In genomic region chr12:71376446-71376845, GRCm38 (mm10) we compare ENCODE assay signal across 13 mouse cellular contexts.
DNase-seq lines count a peak whose midpoint lies in the region; ATAC-seq lines count a peak whose summit lies in the region.
"Had no signal": no experiment of that assay in that cellular context is flagged by ENCODE, and none has a peak within 500 bp of the region (broad histone marks: within the 10 kb centered on the region; RNA-seq: fewer than 3 reads in every experiment).

No protein-coding gene starts in this region.

- H3K9me3 ChIP-seq in kidney, embryonic 15.5 days (replicated peaks), result no peaks in the 10 kb centered on the region
- no peaks in the 10 kb centered on the region for H3K9me3 ChIP-seq in midbrain, embryonic 13.5 days
- no peaks in the 10 kb centered on the region for H3K9me3 ChIP-seq in midbrain, embryonic 11.5 days (ENCODE audit: control insufficient read depth, low read length)
- H3K9me3 ChIP-seq in hindbrain, embryonic 16.5 days (ENCODE audit: control insufficient read depth, low read length), result no peaks in the 10 kb centered on the region
- no peaks in the 10 kb centered on the region for H3K9me3 ChIP-seq in stomach, embryonic 16.5 days (replicated peaks; ENCODE audit: control insufficient read depth, low read length)
- H3K9me3 ChIP-seq: liver, embryonic 13.5 days had no signal

- no peaks in the 10 kb centered on the region for H3K27me3 ChIP-seq in kidney, embryonic 15.5 days
- H3K27me3 ChIP-seq in midbrain, embryonic 13.5 days, result no peaks in the 10 kb centered on the region
- no peaks in the 10 kb centered on the region for H3K27me3 ChIP-seq in midbrain, embryonic 11.5 days (ENCODE audit: control insufficient read depth, insufficient read depth, low read length)
- no peaks in the 10 kb centered on the region for H3K27me3 ChIP-seq in hindbrain, embryonic 16.5 days (replicated peaks; ENCODE audit: control insufficient read depth, insufficient read depth, low read length)
- no peaks in the 10 kb centered on the region for H3K27me3 ChIP-seq in stomach, embryonic 16.5 days (ENCODE audit: control insufficient read depth, insufficient read depth, low read length)
- H3K27me3 ChIP-seq: heart, embryonic 12.5 days; liver, embryonic 13.5 days had no signal

- no peak overlapping the region for H3K9ac ChIP-seq in kidney, embryonic 15.5 days
- no peak overlapping the region for H3K9ac ChIP-seq in midbrain, embryonic 13.5 days (replicated peaks)
- H3K9ac ChIP-seq in midbrain, embryonic 11.5 days (ENCODE audit: low read length), result no peak overlapping the region
- H3K9ac ChIP-seq in hindbrain, embryonic 16.5 days (ENCODE audit: low read depth, low read length), result peak overlapping the region; percentile 9; the same call in 1 of the 2 replicates
- H3K9ac ChIP-seq in stomach, embryonic 16.5 days (ENCODE audit: low read length), result peak overlapping the region; percentile 3; the same call in 1 of the 2 replicates
- H3K9ac ChIP-seq: heart, embryonic 12.5 days; liver, embryonic 13.5 days had no signal

- no peaks in the 10 kb centered on the region for H3K36me3 ChIP-seq in kidney, embryonic 15.5 days
- no peaks in the 10 kb centered on the region for H3K36me3 ChIP-seq in midbrain, embryonic 13.5 days
- H3K36me3 ChIP-seq in midbrain, embryonic 11.5 days (ENCODE audit: control insufficient read depth, insufficient read depth, low read length), result no peaks in the 10 kb centered on the region
- H3K36me3 ChIP-seq in hindbrain, embryonic 16.5 days (ENCODE audit: control insufficient read depth, insufficient read depth, low read length), result no peaks in the 10 kb centered on the region
- no peaks in the 10 kb centered on the region for H3K36me3 ChIP-seq in stomach, embryonic 16.5 days (ENCODE audit: control insufficient read depth, insufficient read depth, low read length)
- H3K36me3 ChIP-seq: heart, embryonic 12.5 days; liver, embryonic 13.5 days had no signal

- no peak for DNase-seq in kidney, postnatal 36 days
- DNase-seq in midbrain, embryonic 11.5 days (ENCODE audit: low spot score, missing footprints), result no peak
- DNase-seq in retina, embryonic 14.5 days (ENCODE audit: low spot score), result no peak
- DNase-seq: adrenal gland, postnatal 10 days; cerebellum, postnatal 14 days; liver, embryonic 13.5 days; spleen, adult 18-20 months had no signal

- peak overlapping the region; percentile 78 for H3K27ac ChIP-seq in kidney, embryonic 15.5 days
- 0 out of 2 replicates have a peak overlapping the region, but pooled peaks have one; percentile 52 for H3K27ac ChIP-seq in midbrain, embryonic 13.5 days
- no peak overlapping the region for H3K27ac ChIP-seq in midbrain, embryonic 11.5 days (ENCODE audit: low read depth, low read length)
- no peak overlapping the region; the same call in 1 of the 2 replicates for H3K27ac ChIP-seq in hindbrain, embryonic 16.5 days (ENCODE audit: low read depth, low read length)
- H3K27ac ChIP-seq in stomach, embryonic 16.5 days (ENCODE audit: low read length), result peak overlapping the region; percentile 57
- H3K27ac ChIP-seq: liver, embryonic 13.5 days had no signal

- peaks cover 26% of the 10 kb centered on the region for H3K4me1 ChIP-seq in kidney, embryonic 15.5 days
- H3K4me1 ChIP-seq in midbrain, embryonic 13.5 days (replicated peaks), result peaks cover 16% of the 10 kb centered on the region
- 0 out of 2 replicates have a peak, but pooled peaks cover 2% of the 10 kb centered on the region for H3K4me1 ChIP-seq in midbrain, embryonic 11.5 days (ENCODE audit: control insufficient read depth, insufficient read depth, low read length)
- H3K4me1 ChIP-seq in hindbrain, embryonic 16.5 days (ENCODE audit: control insufficient read depth, insufficient read depth, low read depth, low read length), result peaks cover 5% of the 10 kb centered on the region
- peaks cover 5% of the 10 kb centered on the region; the same call in 1 of the 2 replicates for H3K4me1 ChIP-seq in stomach, embryonic 16.5 days (ENCODE audit: control insufficient read depth, insufficient read depth, low read length)
- H3K4me1 ChIP-seq: heart, embryonic 12.5 days; liver, embryonic 13.5 days had no signal

- ATAC-seq in kidney, embryonic 15.5 days (replicated peaks; ENCODE audit: low FRiP score), result peak; percentile 35; the same call in 1 of the 2 replicates
- ATAC-seq in midbrain, embryonic 13.5 days, result no peak
- no peak for ATAC-seq in midbrain, embryonic 11.5 days (ENCODE audit: low FRiP score)
- ATAC-seq in hindbrain, embryonic 16.5 days, result peak; percentile 30; the same call in 1 of the 2 replicates
- 0 out of 2 replicates have a peak, but pooled peaks have one; percentile 5 for ATAC-seq in stomach, embryonic 16.5 days (ENCODE audit: insufficient read depth, low FRiP score)
- no peak for ATAC-seq in CD4-positive, CD25-positive, alpha-beta regulatory T cell, adult 4 months

- H3K4me2 ChIP-seq in kidney, embryonic 15.5 days, result peak overlapping the region; percentile 54
- H3K4me2 ChIP-seq in midbrain, embryonic 13.5 days (replicated peaks), result no peak overlapping the region
- no peak overlapping the region for H3K4me2 ChIP-seq in midbrain, embryonic 11.5 days
- peak overlapping the region; percentile 43 for H3K4me2 ChIP-seq in hindbrain, embryonic 16.5 days (ENCODE audit: low read length)
- peak overlapping the region; percentile 43 for H3K4me2 ChIP-seq in stomach, embryonic 16.5 days (ENCODE audit: low read depth, low read length)
- H3K4me2 ChIP-seq: heart, embryonic 12.5 days; liver, embryonic 13.5 days had no signal

- peak overlapping the region; percentile 37 for H3K4me3 ChIP-seq in kidney, embryonic 15.5 days (replicated peaks)
- H3K4me3 ChIP-seq in midbrain, embryonic 13.5 days (replicated peaks), result no peak overlapping the region
- no peak overlapping the region for H3K4me3 ChIP-seq in midbrain, embryonic 11.5 days (ENCODE audit: low read depth, low read length)
- no peak overlapping the region for H3K4me3 ChIP-seq in hindbrain, embryonic 16.5 days (ENCODE audit: low read length)
- peak overlapping the region; percentile 30 for H3K4me3 ChIP-seq in stomach, embryonic 16.5 days (replicated peaks; ENCODE audit: low read length)
- H3K4me3 ChIP-seq: heart, embryonic 12.5 days; liver, embryonic 13.5 days had no signal

- 31% methylated on average over 8 of the region's 8 CpGs for WGBS in kidney, embryonic 15.5 days
- WGBS in midbrain, embryonic 13.5 days, result 48% methylated on average over 8 of the region's 8 CpGs
- 54% methylated on average over 8 of the region's 8 CpGs for WGBS in midbrain, embryonic 11.5 days
- WGBS in hindbrain, embryonic 16.5 days, result 42% methylated on average over 8 of the region's 8 CpGs
- WGBS in stomach, embryonic 16.5 days, result 36% methylated on average over 8 of the region's 8 CpGs

Comparison
In these comparisons a context has a peak if more than half of its experiments do, and no peak if none do; other contexts are left out.
1. H3K27ac ChIP-seq: peak in kidney, embryonic 15.5 days (single experiment), midbrain, embryonic 13.5 days (single experiment) and stomach, embryonic 16.5 days (single experiment); none in midbrain, embryonic 11.5 days (single experiment) and hindbrain, embryonic 16.5 days (single experiment).
2. ATAC-seq: peak in kidney, embryonic 15.5 days (single experiment), hindbrain, embryonic 16.5 days (single experiment) and stomach, embryonic 16.5 days (single experiment); none in midbrain, embryonic 13.5 days (single experiment), midbrain, embryonic 11.5 days (single experiment) and CD4-positive, CD25-positive, alpha-beta regulatory T cell, adult 4 months (single experiment).
3. H3K4me2 ChIP-seq: peak in kidney, embryonic 15.5 days (single experiment), hindbrain, embryonic 16.5 days (single experiment) and stomach, embryonic 16.5 days (single experiment); none in midbrain, embryonic 13.5 days (single experiment) and midbrain, embryonic 11.5 days (single experiment).
4. H3K4me3 ChIP-seq: peak in kidney, embryonic 15.5 days (single experiment) and stomach, embryonic 16.5 days (single experiment); none in midbrain, embryonic 13.5 days (single experiment), midbrain, embryonic 11.5 days (single experiment) and hindbrain, embryonic 16.5 days (single experiment).
5. H3K9ac ChIP-seq: peak in hindbrain, embryonic 16.5 days (single experiment) and stomach, embryonic 16.5 days (single experiment); none in kidney, embryonic 15.5 days (single experiment), midbrain, embryonic 13.5 days (single experiment) and midbrain, embryonic 11.5 days (single experiment).